Mouse (Mus musculus): ENCODE results near the gene Cabp1. TPM values are rescaled to one million over a fixed set of nuclear protein-coding genes. Genes with fewer than 3 reads are reported as not detected.
A peak's percentile ranks its signal among the peaks of the same experiment; 100 is the strongest.

Gene Cabp1
- polyA plus RNA-seq, 1 experiment: 3.1 TPM

DNA sequence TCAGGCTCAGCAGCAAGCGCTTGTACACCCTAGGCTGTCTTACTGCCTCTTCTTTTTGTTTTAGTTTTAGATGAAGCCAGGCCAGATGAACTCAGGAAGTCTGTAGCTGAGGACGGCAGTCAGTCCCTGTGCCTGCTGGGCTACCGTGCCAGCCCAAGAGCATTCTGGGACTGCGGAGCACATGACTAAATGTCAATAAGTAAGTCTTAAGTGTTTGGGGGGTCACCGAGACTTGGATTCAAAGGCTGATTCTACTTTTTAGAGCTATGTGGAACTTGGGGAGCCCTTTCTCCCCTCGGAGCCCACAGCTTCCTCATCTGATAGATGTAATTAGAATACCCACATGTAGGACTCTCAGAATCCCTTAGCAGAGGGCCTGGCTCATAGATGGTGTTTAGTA, 33.5 kb downstream of the Cabp1 start:
- H3K4me3 ChIP-seq: no peak overlapping the region
- TF ChIP-seq USF1 (IDR thresholded peaks at IDR 0.05; ENCODE audit: low read depth) (no peak), POLR2A (IDR thresholded peaks at IDR 0.05; ENCODE audit: insufficient read length, low read depth) (no peak), SRF (IDR thresholded peaks at IDR 0.05; ENCODE audit: control insufficient read depth, insufficient read length, low read depth) (no peak), TCF12 (IDR thresholded peaks at IDR 0.05; ENCODE audit: insufficient read depth, poor library complexity, severe bottlenecking) (no peak), MYOG (IDR thresholded peaks at IDR 0.05; ENCODE audit: control insufficient read depth in 1 of 3, insufficient read depth in 1 of 3, insufficient read length in 2 of 3, low read depth in 2 of 3) (no peak), POLR2AphosphoS2 (IDR thresholded peaks at IDR 0.05; ENCODE audit: insufficient read length, low read depth) (no peak), REST (IDR thresholded peaks at IDR 0.05; ENCODE audit: insufficient read depth, insufficient read length) (no peak), E2F4 (IDR thresholded peaks at IDR 0.05; ENCODE audit: insufficient read depth) (no peak), TCF3 (IDR thresholded peaks at IDR 0.05; ENCODE audit: insufficient read length, low read depth) (no peak), MAX (IDR thresholded peaks at IDR 0.05; ENCODE audit: low read depth) (no peak), MYOD1 (IDR thresholded peaks at IDR 0.05; ENCODE audit: control insufficient read depth in 1 of 3, insufficient read length in 2 of 3, low read depth in 2 of 3) (no peak), CEBPB (IDR thresholded peaks at IDR 0.05; ENCODE audit: insufficient read depth, poor library complexity, severe bottlenecking) (no peak)
- H3K79me2 ChIP-seq (ENCODE audit: control insufficient read depth, insufficient read depth): peaks cover 20% of the 10 kb centered on the region

GRCm38 (mm10) chr5:115159165-115159564, 35.0 kb downstream of the Cabp1 start:
- Histone ChIP-seq H3K4me3 (peak overlapping the region; percentile 83), H3ac (ENCODE audit: control insufficient read depth, insufficient read length) (peak overlapping the region; percentile 98), H3K4me2 (ENCODE audit: low read depth) (peak overlapping the region; percentile 80), H3K79me2 (ENCODE audit: control insufficient read depth, insufficient read depth) (peaks cover 35% of the 10 kb centered on the region), H3K27me3 (ENCODE audit: control insufficient read depth, insufficient read depth, insufficient read length) (no peaks in the 10 kb centered on the region), H3K36me3 (ENCODE audit: control insufficient read depth, insufficient read depth) (no peaks in the 10 kb centered on the region)
- TF ChIP-seq REST (IDR thresholded peaks at IDR 0.05; ENCODE audit: insufficient read depth, insufficient read length): no peak
- TF ChIP-seq TCF3 (IDR thresholded peaks at IDR 0.05; ENCODE audit: insufficient read length, low read depth): no peak
- TF ChIP-seq USF1 (IDR thresholded peaks at IDR 0.05; ENCODE audit: low read depth): no peak
- no peak for TF ChIP-seq MYOD1 (IDR thresholded peaks at IDR 0.05; ENCODE audit: control insufficient read depth in 1 of 3, insufficient read length in 2 of 3, low read depth in 2 of 3)
- no peak for TF ChIP-seq MYOG (IDR thresholded peaks at IDR 0.05; ENCODE audit: control insufficient read depth in 1 of 3, insufficient read depth in 1 of 3, insufficient read length in 2 of 3, low read depth in 2 of 3)
- no peak for TF ChIP-seq MAX (IDR thresholded peaks at IDR 0.05; ENCODE audit: low read depth)
- TF ChIP-seq TCF12 (IDR thresholded peaks at IDR 0.05; ENCODE audit: insufficient read depth, poor library complexity, severe bottlenecking): no peak
- no peak for TF ChIP-seq POLR2AphosphoS2 (IDR thresholded peaks at IDR 0.05; ENCODE audit: insufficient read length, low read depth)
- no peak for TF ChIP-seq CEBPB (IDR thresholded peaks at IDR 0.05; ENCODE audit: insufficient read depth, poor library complexity, severe bottlenecking)
- TF ChIP-seq POLR2A (IDR thresholded peaks at IDR 0.05; ENCODE audit: insufficient read length, low read depth): no peak
- no peak for TF ChIP-seq E2F4 (IDR thresholded peaks at IDR 0.05; ENCODE audit: insufficient read depth)
- TF ChIP-seq SRF (IDR thresholded peaks at IDR 0.05; ENCODE audit: control insufficient read depth, insufficient read length, low read depth): no peak

More for the DNA sequence above, 33.5 kb downstream of the Cabp1 start:
- no peaks in the 10 kb centered on the region for H3K27me3 ChIP-seq (ENCODE audit: control insufficient read depth, insufficient read depth, insufficient read length)
- no peak overlapping the region for H3K4me2 ChIP-seq (ENCODE audit: low read depth)
- no peaks in the 10 kb centered on the region for H3K36me3 ChIP-seq (ENCODE audit: control insufficient read depth, insufficient read depth)
- no peak overlapping the region for H3ac ChIP-seq (ENCODE audit: control insufficient read depth, insufficient read length)

DNA sequence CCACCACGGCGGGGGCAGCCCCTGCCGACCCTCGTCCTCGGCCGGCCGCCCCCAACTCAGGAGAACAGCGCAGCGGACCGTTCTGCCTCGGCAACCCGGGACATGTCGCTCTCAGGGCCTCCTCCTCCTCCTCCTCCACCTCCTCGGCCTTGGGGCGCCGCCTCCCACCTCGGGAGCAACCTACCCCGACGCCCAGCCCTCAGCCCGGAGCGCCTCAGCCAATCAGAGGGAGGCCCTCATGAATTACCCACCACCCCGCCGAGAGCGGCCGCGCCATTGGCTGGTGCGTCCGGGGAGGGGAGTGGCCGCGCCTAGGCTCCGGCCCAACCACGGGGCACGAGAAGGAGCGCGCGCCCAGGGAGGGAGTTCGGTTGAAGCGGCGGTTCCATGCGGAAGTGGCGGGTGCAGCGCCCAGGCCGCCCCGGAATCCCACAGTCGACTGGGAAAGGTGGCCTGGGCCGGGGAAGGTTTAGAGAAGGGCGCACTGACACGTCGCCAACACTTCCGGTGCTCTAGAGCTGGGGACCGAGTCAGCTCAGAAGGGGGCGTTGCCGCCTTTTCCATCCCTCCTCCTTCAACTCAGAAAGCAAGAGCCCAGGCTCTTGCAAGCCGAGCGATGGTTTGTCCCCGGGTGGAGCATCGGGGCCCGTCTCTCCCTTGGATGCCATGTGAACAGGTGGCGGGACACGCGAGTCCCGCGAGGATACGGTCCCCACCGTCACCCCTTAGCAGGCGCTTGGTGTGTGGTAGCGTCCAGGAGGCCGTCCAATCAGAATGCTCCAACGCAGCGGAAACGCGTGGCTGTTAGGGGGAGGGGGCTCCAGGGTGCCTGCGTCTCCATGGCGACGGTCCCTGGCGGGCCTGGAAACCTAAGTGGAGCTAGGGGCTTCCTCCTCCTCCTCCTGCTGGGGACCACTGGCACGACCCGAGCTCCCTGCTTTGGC, 35.9 kb downstream of the Cabp1 start, which contains the start of gene Mlec:
TSS of gene Mlec (minus strand) at position 140 of the 944 bp plus-strand sequence.
- H3K27me3 ChIP-seq (ENCODE audit: control insufficient read depth, insufficient read depth, insufficient read length): no peaks in the 10 kb centered on the region
- H3K79me2 ChIP-seq (ENCODE audit: control insufficient read depth, insufficient read depth): peaks cover 43% of the 10 kb centered on the region
- TF ChIP-seq POLR2AphosphoS2 (IDR thresholded peaks at IDR 0.05; ENCODE audit: insufficient read length, low read depth) (peak; percentile 97), CEBPB (IDR thresholded peaks at IDR 0.05; ENCODE audit: insufficient read depth, poor library complexity, severe bottlenecking) (no peak), MYOG (IDR thresholded peaks at IDR 0.05; ENCODE audit: control insufficient read depth in 1 of 3, insufficient read depth in 1 of 3, insufficient read length in 2 of 3, low read depth in 2 of 3) (peak in 1 of 3 experiments; percentile 33), USF1 (IDR thresholded peaks at IDR 0.05; ENCODE audit: low read depth) (no peak), POLR2A (IDR thresholded peaks at IDR 0.05; ENCODE audit: insufficient read length, low read depth) (peak; percentile 98), MYOD1 (IDR thresholded peaks at IDR 0.05; ENCODE audit: control insufficient read depth in 1 of 3, insufficient read length in 2 of 3, low read depth in 2 of 3) (peak in 2 of 3 experiments; percentile 18 to 20), SRF (IDR thresholded peaks at IDR 0.05; ENCODE audit: control insufficient read depth, insufficient read length, low read depth) (peak; percentile 27), E2F4 (IDR thresholded peaks at IDR 0.05; ENCODE audit: insufficient read depth) (peak; percentile 67)
- no peaks in the 10 kb centered on the region for H3K36me3 ChIP-seq (ENCODE audit: control insufficient read depth, insufficient read depth)
- peak within 1 kb of the TSS; percentile 98 for H3ac ChIP-seq (ENCODE audit: control insufficient read depth, insufficient read length)
- H3K4me3 ChIP-seq: peak within 1 kb of the TSS; percentile 83
- H3K4me2 ChIP-seq (ENCODE audit: low read depth): peak within 1 kb of the TSS; percentile 92

- Histone ChIP-seq H3ac (ENCODE audit: control insufficient read depth, insufficient read length) (peak overlapping the region; percentile 98), H3K79me2 (ENCODE audit: control insufficient read depth, insufficient read depth) (peaks cover 56% of the 10 kb centered on the region), H3K27me3 (ENCODE audit: control insufficient read depth, insufficient read depth, insufficient read length) (no peaks in the 10 kb centered on the region), H3K4me2 (ENCODE audit: low read depth) (peak overlapping the region; percentile 92), H3K4me3 (peak overlapping the region; percentile 83), H3K36me3 (ENCODE audit: control insufficient read depth, insufficient read depth) (no peaks in the 10 kb centered on the region)
- TF ChIP-seq MAX (IDR thresholded peaks at IDR 0.05; ENCODE audit: low read depth): no peak
- TF ChIP-seq REST (IDR thresholded peaks at IDR 0.05; ENCODE audit: insufficient read depth, insufficient read length): no peak
- no peak for TF ChIP-seq POLR2A (IDR thresholded peaks at IDR 0.05; ENCODE audit: insufficient read length, low read depth)
- TF ChIP-seq MYOG (IDR thresholded peaks at IDR 0.05; ENCODE audit: control insufficient read depth in 1 of 3, insufficient read depth in 1 of 3, insufficient read length in 2 of 3, low read depth in 2 of 3): no peak
- no peak for TF ChIP-seq MYOD1 (IDR thresholded peaks at IDR 0.05; ENCODE audit: control insufficient read depth in 1 of 3, insufficient read length in 2 of 3, low read depth in 2 of 3)
- no peak for TF ChIP-seq CEBPB (IDR thresholded peaks at IDR 0.05; ENCODE audit: insufficient read depth, poor library complexity, severe bottlenecking)
- TF ChIP-seq SRF (IDR thresholded peaks at IDR 0.05; ENCODE audit: control insufficient read depth, insufficient read length, low read depth): no peak
- TF ChIP-seq TCF12 (IDR thresholded peaks at IDR 0.05; ENCODE audit: insufficient read depth, poor library complexity, severe bottlenecking): no peak
- no peak for TF ChIP-seq TCF3 (IDR thresholded peaks at IDR 0.05; ENCODE audit: insufficient read length, low read depth)
- no peak for TF ChIP-seq E2F4 (IDR thresholded peaks at IDR 0.05; ENCODE audit: insufficient read depth)
- TF ChIP-seq POLR2AphosphoS2 (IDR thresholded peaks at IDR 0.05; ENCODE audit: insufficient read length, low read depth): no peak
- TF ChIP-seq USF1 (IDR thresholded peaks at IDR 0.05; ENCODE audit: low read depth): no peak
These were observed 37.1 kb downstream of the Cabp1 start for GRCm38 (mm10) chr5:115156933-115157589.

All from myocyte (in vitro differentiated cells).